Mouse (Mus musculus): ENCODE measurements at regions not wholly inside any gene's neighbourhood (a gene's known extent, or its start where the extent isn't known, plus 50 kb on each side); places are given as distances from the start of the nearest gene placed in this dataset.

GRCm38 (mm10) chr4:84102736-84103135 is 572.3 kb downstream of the Bnc2 start:
- no peaks in the 10 kb centered on the region for H3K27me3 ChIP-seq (ENCODE audit: control insufficient read depth, insufficient read depth, low read length)
- TF ChIP-seq POLR2A (IDR thresholded peaks at IDR 0.05; ENCODE audit: control insufficient read depth, low read depth, low read length) (no peak), CTCF (IDR thresholded peaks at IDR 0.05; ENCODE audit: control insufficient read depth, insufficient read depth, insufficient replicate concordance, low read depth, low read length) (no peak)
- no peak overlapping the region for H3K27ac ChIP-seq (ENCODE audit: control insufficient read depth, insufficient read depth, low read depth, low read length)
- H3K4me3 ChIP-seq (ENCODE audit: control insufficient read depth, low read depth, low read length): no peak overlapping the region
- no peaks in the 10 kb centered on the region for H3K36me3 ChIP-seq (ENCODE audit: control insufficient read depth, insufficient read depth, low read length)
- H3K4me1 ChIP-seq (ENCODE audit: control insufficient read depth, insufficient read depth, low read length): no peaks in the 10 kb centered on the region; the same call in 1 of the 2 replicates

GRCm38 (mm10) chr4:84108592-84108991 is 566.5 kb downstream of the Bnc2 start:
- Histone ChIP-seq H3K4me3 (ENCODE audit: control insufficient read depth, low read depth, low read length) (no peak overlapping the region), H3K36me3 (ENCODE audit: control insufficient read depth, insufficient read depth, low read length) (no peaks in the 10 kb centered on the region), H3K27me3 (ENCODE audit: control insufficient read depth, insufficient read depth, low read length) (no peaks in the 10 kb centered on the region), H3K27ac (ENCODE audit: control insufficient read depth, insufficient read depth, low read depth, low read length) (no peak overlapping the region), H3K4me1 (ENCODE audit: control insufficient read depth, insufficient read depth, low read length) (no peaks in the 10 kb centered on the region)
- TF ChIP-seq CTCF (IDR thresholded peaks at IDR 0.05; ENCODE audit: control insufficient read depth, insufficient read depth, insufficient replicate concordance, low read depth, low read length): no peak
- TF ChIP-seq POLR2A (IDR thresholded peaks at IDR 0.05; ENCODE audit: control insufficient read depth, low read depth, low read length): no peak

GRCm38 (mm10) chr4:84109771-84110503 is 565.1 kb downstream of the Bnc2 start:
- TF ChIP-seq CTCF (IDR thresholded peaks at IDR 0.05; ENCODE audit: control insufficient read depth, insufficient read depth, insufficient replicate concordance, low read depth, low read length): no peak
- TF ChIP-seq POLR2A (IDR thresholded peaks at IDR 0.05; ENCODE audit: control insufficient read depth, low read depth, low read length): no peak
- no peaks in the 10 kb centered on the region for H3K27me3 ChIP-seq (ENCODE audit: control insufficient read depth, insufficient read depth, low read length)
- H3K4me3 ChIP-seq (ENCODE audit: control insufficient read depth, low read depth, low read length): no peak overlapping the region
- H3K4me1 ChIP-seq (ENCODE audit: control insufficient read depth, insufficient read depth, low read length): no peaks in the 10 kb centered on the region
- no peak overlapping the region for H3K27ac ChIP-seq (ENCODE audit: control insufficient read depth, insufficient read depth, low read depth, low read length)
- H3K36me3 ChIP-seq (ENCODE audit: control insufficient read depth, insufficient read depth, low read length): no peaks in the 10 kb centered on the region

GRCm38 (mm10) chr4:84114162-84115040 is 560.7 kb downstream of the Bnc2 start:
- H3K27ac ChIP-seq (ENCODE audit: control insufficient read depth, insufficient read depth, low read depth, low read length): no peak overlapping the region
- no peaks in the 10 kb centered on the region for H3K36me3 ChIP-seq (ENCODE audit: control insufficient read depth, insufficient read depth, low read length)
- TF ChIP-seq CTCF (IDR thresholded peaks at IDR 0.05; ENCODE audit: control insufficient read depth, insufficient read depth, insufficient replicate concordance, low read depth, low read length): no peak
- TF ChIP-seq POLR2A (IDR thresholded peaks at IDR 0.05; ENCODE audit: control insufficient read depth, low read depth, low read length): no peak
- H3K4me1 ChIP-seq (ENCODE audit: control insufficient read depth, insufficient read depth, low read length): no peaks in the 10 kb centered on the region
- no peak overlapping the region for H3K4me3 ChIP-seq (ENCODE audit: control insufficient read depth, low read depth, low read length)
- no peaks in the 10 kb centered on the region for H3K27me3 ChIP-seq (ENCODE audit: control insufficient read depth, insufficient read depth, low read length)

- no peaks in the 10 kb centered on the region for H3K36me3 ChIP-seq (ENCODE audit: control insufficient read depth, insufficient read depth, low read length)
- TF ChIP-seq POLR2A (IDR thresholded peaks at IDR 0.05; ENCODE audit: control insufficient read depth, low read depth, low read length): no peak
- TF ChIP-seq CTCF (IDR thresholded peaks at IDR 0.05; ENCODE audit: control insufficient read depth, insufficient read depth, insufficient replicate concordance, low read depth, low read length): no peak
- H3K27me3 ChIP-seq (ENCODE audit: control insufficient read depth, insufficient read depth, low read length): no peaks in the 10 kb centered on the region
- H3K4me3 ChIP-seq (ENCODE audit: control insufficient read depth, low read depth, low read length): no peak overlapping the region
- no peaks in the 10 kb centered on the region for H3K4me1 ChIP-seq (ENCODE audit: control insufficient read depth, insufficient read depth, low read length)
- H3K27ac ChIP-seq (ENCODE audit: control insufficient read depth, insufficient read depth, low read depth, low read length): no peak overlapping the region
Observed at GRCm38 (mm10) chr4:84118284-84118919, 556.7 kb downstream of the Bnc2 start.

GRCm38 (mm10) chr4:84119616-84120015 is 555.5 kb downstream of the Bnc2 start:
- Histone ChIP-seq H3K4me3 (ENCODE audit: control insufficient read depth, low read depth, low read length) (no peak overlapping the region), H3K36me3 (ENCODE audit: control insufficient read depth, insufficient read depth, low read length) (no peaks in the 10 kb centered on the region), H3K27ac (ENCODE audit: control insufficient read depth, insufficient read depth, low read depth, low read length) (no peak overlapping the region), H3K4me1 (ENCODE audit: control insufficient read depth, insufficient read depth, low read length) (no peaks in the 10 kb centered on the region), H3K27me3 (ENCODE audit: control insufficient read depth, insufficient read depth, low read length) (no peaks in the 10 kb centered on the region)
- no peak for TF ChIP-seq POLR2A (IDR thresholded peaks at IDR 0.05; ENCODE audit: control insufficient read depth, low read depth, low read length)
- TF ChIP-seq CTCF (IDR thresholded peaks at IDR 0.05; ENCODE audit: control insufficient read depth, insufficient read depth, insufficient replicate concordance, low read depth, low read length): no peak

GRCm38 (mm10) chr4:84120330-84120729 is 554.7 kb downstream of the Bnc2 start:
- TF ChIP-seq POLR2A (IDR thresholded peaks at IDR 0.05; ENCODE audit: control insufficient read depth, low read depth, low read length) (no peak), CTCF (IDR thresholded peaks at IDR 0.05; ENCODE audit: control insufficient read depth, insufficient read depth, insufficient replicate concordance, low read depth, low read length) (no peak)
- Histone ChIP-seq H3K27me3 (ENCODE audit: control insufficient read depth, insufficient read depth, low read length) (no peaks in the 10 kb centered on the region), H3K36me3 (ENCODE audit: control insufficient read depth, insufficient read depth, low read length) (no peaks in the 10 kb centered on the region), H3K27ac (ENCODE audit: control insufficient read depth, insufficient read depth, low read depth, low read length) (no peak overlapping the region), H3K4me1 (ENCODE audit: control insufficient read depth, insufficient read depth, low read length) (no peaks in the 10 kb centered on the region), H3K4me3 (ENCODE audit: control insufficient read depth, low read depth, low read length) (no peak overlapping the region)
